Mouse (Mus musculus) bone marrow macrophage, adult 2 months (primary cell): Measurements from ENCODE around the gene Megf11.

ENCODE experiments used
- CTCF ChIP-seq: IDR thresholded peaks from 2 replicates; pipeline ENCODE4 v1.5.1; 2012; ENCODE audit warnings: low read depth, mild to moderate bottlenecking, low read length, moderate library complexity
- POLR2A ChIP-seq: IDR thresholded peaks from 2 replicates; pipeline ENCODE4 v1.6.1; 2012; ENCODE audit warnings: mild to moderate bottlenecking, low read depth, low read length, borderline replicate concordance

DNA sequence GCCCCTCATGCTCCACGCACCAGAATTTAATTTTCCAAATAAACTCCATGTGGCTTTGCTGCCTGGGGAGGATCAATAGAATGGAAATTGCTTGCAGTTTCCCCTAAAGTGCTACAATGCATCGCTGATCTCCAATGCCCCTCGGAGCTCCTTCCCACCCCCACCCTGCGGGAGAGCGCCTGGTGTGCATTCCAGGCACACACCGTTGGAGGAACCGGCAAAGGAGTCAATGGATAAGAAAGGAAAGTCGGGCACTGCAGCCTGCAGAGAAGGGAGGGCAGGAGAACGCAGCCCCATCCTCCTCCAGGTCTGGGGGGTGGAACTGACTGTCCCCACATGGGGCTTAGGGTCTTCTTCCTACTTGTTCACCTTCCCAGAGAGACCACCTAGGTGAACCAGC, 70.5 kb downstream of the Megf11 start:
- no peak for TF ChIP-seq POLR2A
- no peak for TF ChIP-seq CTCF
